Mouse (Mus musculus) heart, embryonic 14.5 days (tissue): Measurements from ENCODE around the gene Cnot3. TPM values are rescaled to one million over a fixed set of nuclear protein-coding genes. Genes with fewer than 3 reads are reported as not detected.

Experiments
- ATAC-seq: fragments of 200-750 bp; cut with Nextera tagmentation; 2 replicates; pipeline ENCODE4 v1.8.0; 2017; ENCODE audit warnings: low read depth, moderate TSS enrichment; ENCODE audit not compliant: insufficient number of reproducible peaks, insufficient read depth, low FRiP score
- H3K27ac ChIP-seq, 2 experiments: fragments of 200-500 bp in 1 of 2; fragments of 300-500 bp in 1 of 2; sonication (generic) in 1 of 2; replicated peaks in 1 of 2; 2 replicates each; pipeline ENCODE4 v1.5.1; 2012 to 2014; ENCODE audit warnings: low read depth in 2 of 2, low read length in 2 of 2, control low read depth in 1 of 2, mild to moderate bottlenecking in 1 of 2, mixed read lengths in 1 of 2; ENCODE audit not compliant: control insufficient read depth in 1 of 2, insufficient read depth in 1 of 2
- H3K27me3 ChIP-seq: fragments of 300-500 bp; sonication (generic); 2 replicates; pipeline ENCODE4 v1.6.1; 2014; ENCODE audit warnings: mild to moderate bottlenecking, low read length, control low read depth; ENCODE audit not compliant: control insufficient read depth, insufficient read depth
- H3K36me3 ChIP-seq: fragments of 300-500 bp; sonication (generic); 2 replicates; pipeline ENCODE4 v1.6.1; 2014; ENCODE audit warnings: mild to moderate bottlenecking, control low read depth, low read length, mixed read lengths; ENCODE audit not compliant: control insufficient read depth, insufficient read depth
- H3K4me1 ChIP-seq, 2 experiments: fragments of 200-500 bp in 1 of 2; fragments of 300-500 bp in 1 of 2; sonication (generic) in 1 of 2; 2 replicates each; pipeline ENCODE4 v1.6.1; 2012 to 2014; ENCODE audit warnings: low read length in 2 of 2, control low read depth in 1 of 2, mixed read lengths in 1 of 2; ENCODE audit not compliant: control insufficient read depth in 2 of 2, insufficient read depth in 2 of 2
- H3K4me2 ChIP-seq: fragments of 300-500 bp; sonication (generic); 2 replicates; pipeline ENCODE4 v1.6.1; 2014; ENCODE audit warnings: mild to moderate bottlenecking, low read length
- H3K4me3 ChIP-seq, 2 experiments: fragments of 200-500 bp in 1 of 2; fragments of 300-500 bp in 1 of 2; sonication (generic) in 1 of 2; 2 replicates each; pipeline ENCODE4 v1.5.1; 2012 to 2014; ENCODE audit warnings: low read length in 2 of 2, mild to moderate bottlenecking in 2 of 2, control low read depth in 1 of 2, low read depth in 1 of 2, moderate library complexity in 1 of 2; ENCODE audit not compliant: control insufficient read depth in 1 of 2, insufficient read depth in 1 of 2
- H3K9ac ChIP-seq: fragments of 300-500 bp; sonication (generic); 2 replicates; pipeline ENCODE4 v1.6.1; 2014; ENCODE audit warnings: mild to moderate bottlenecking, low read length
- H3K9me3 ChIP-seq: fragments of 300-500 bp; sonication (generic); 2 replicates; pipeline ENCODE4 v1.6.1; 2016; ENCODE audit warnings: low read length, control low read depth; ENCODE audit not compliant: control insufficient read depth
- WGBS: fragments of 180-500 bp; shearing (Covaris S2); extraction: QIAGEN DNeasy Blood & Tissue Kit; methylation state at CpG from one replicate; pipeline ENCODE4 v1.1.7; 2014; 5-methylcytosine and 5-hydroxymethylcytosine counted together
- polyA plus RNA-seq: library from polyadenylated mRNA; unstranded; fragments of >200 nt; fragmentation: Nextera tagmentation; extraction: Ambion mirVana; gene quantifications from 2 replicates; pipeline ENCODE4 v1.2.1, GENCODE M21; 2014

The Cnot3 gene
- polyA plus RNA-seq, 1 experiment from 2014 or later, result 30.4 TPM

GRCm38 (mm10) chr7:3629543-3630477, 15.3 kb upstream of the Cnot3 start, which contains the start of the genes Tfpt and Prpf31:
Gene Tfpt (minus strand): TSS chr7:3629929.
Gene Prpf31 (plus strand): TSS chr7:3629985.
- Histone ChIP-seq H3K4me3 (peak within 1 kb of the TSS; percentile 73 to 100), H3K4me1 (peaks cover 10 to 18% of the 10 kb centered on the region in 2 experiments), H3K9me3 (no peaks in the 10 kb centered on the region), H3K9ac (peak within 1 kb of the TSS; percentile 75), H3K36me3 (peaks cover 47% of the 10 kb centered on the region), H3K27ac (peak within 1 kb of the TSS; percentile 76 to 98; a peak in 3 of 4 replicates), H3K4me2 (peak within 1 kb of the TSS; percentile 97), H3K27me3 (no peaks in the 10 kb centered on the region)
- WGBS, result under 1% methylated on average over 47 of the region's 47 CpGs
- peak; percentile 78 for ATAC-seq

GRCm38 (mm10) chr7:3630478-3630815, 14.6 kb upstream of the Cnot3 start:
- Histone ChIP-seq H3K4me3 (peak overlapping the region; percentile 73 to 100), H3K4me1 (peaks cover 10 to 18% of the 10 kb centered on the region in 2 experiments), H3K9ac (peak overlapping the region; percentile 75), H3K27me3 (no peaks in the 10 kb centered on the region), H3K27ac (no peak overlapping the region), H3K36me3 (peaks cover 47% of the 10 kb centered on the region), H3K4me2 (peak overlapping the region; percentile 97), H3K9me3 (no peaks in the 10 kb centered on the region)
- 59% methylated on average over 3 of the region's 3 CpGs for WGBS
- no peak for ATAC-seq

GRCm38 (mm10) chr7:3643412-3643811, 1.7 kb upstream of the Cnot3 start:
- Histone ChIP-seq H3K4me1 (peaks cover 12 to 24% of the 10 kb centered on the region in 2 experiments), H3K27ac (no peak overlapping the region), H3K27me3 (no peaks in the 10 kb centered on the region), H3K36me3 (peaks cover 33% of the 10 kb centered on the region), H3K4me2 (no peak overlapping the region), H3K9me3 (no peaks in the 10 kb centered on the region), H3K4me3 (no peak overlapping the region), H3K9ac (no peak overlapping the region)
- whole genome bisulfite sequencing, result 66% methylated on average over 5 of the region's 5 CpGs
- no peak for ATAC-seq

DNA sequence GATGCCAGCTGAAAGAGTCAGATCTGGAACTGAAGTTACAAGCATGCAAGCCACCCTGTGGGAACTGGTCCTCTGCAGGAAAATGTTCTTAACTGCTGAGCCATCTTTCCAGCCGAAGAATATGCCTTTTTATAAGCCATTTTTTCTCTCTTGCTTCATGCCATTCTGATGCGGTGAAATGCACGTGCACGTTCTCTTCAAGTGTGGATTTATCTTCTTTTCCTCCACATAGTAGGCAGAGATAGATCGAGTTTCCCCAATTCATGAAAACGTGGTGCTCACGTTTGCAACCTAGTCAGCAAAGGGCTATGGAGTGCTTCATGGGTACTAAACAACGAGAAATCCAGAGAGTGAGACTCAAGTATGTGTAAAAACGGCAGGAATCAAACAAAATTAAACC, 1.2 kb upstream of the Cnot3 start:
- 22% methylated on average over 9 of the region's 9 CpGs for WGBS
- Histone ChIP-seq H3K4me3 (peak overlapping the region in 1 of 2 experiments; percentile 35; a peak in 2 of 4 replicates), H3K4me2 (peak overlapping the region; percentile 58), H3K27me3 (no peaks in the 10 kb centered on the region), H3K36me3 (peaks cover 33% of the 10 kb centered on the region), H3K9me3 (no peaks in the 10 kb centered on the region), H3K27ac (no peak overlapping the region), H3K4me1 (peaks cover 12 to 24% of the 10 kb centered on the region in 2 experiments), H3K9ac (no peak overlapping the region)
- no peak for ATAC-seq

DNA sequence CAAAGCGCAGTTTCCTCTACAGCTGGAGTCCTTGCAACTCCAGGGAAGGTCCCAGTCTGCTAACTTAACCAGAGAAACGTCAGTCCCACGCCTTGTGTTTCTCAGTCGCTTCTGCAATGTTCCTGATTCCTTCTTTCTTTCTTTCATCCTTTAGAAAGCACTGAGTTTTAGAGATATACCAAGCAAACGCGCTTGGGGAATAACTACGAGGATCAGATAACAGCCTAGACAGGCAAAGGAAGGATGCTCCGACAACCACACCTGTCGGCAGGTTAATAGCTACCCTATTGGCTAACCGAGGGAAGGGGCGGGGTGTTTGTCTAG, 758 bp upstream of the Cnot3 start:
- Histone ChIP-seq H3K4me2 (peak overlapping the region; percentile 58), H3K27me3 (no peaks in the 10 kb centered on the region), H3K27ac (peak overlapping the region; percentile 9 to 53; a peak in 1 of 4 replicates), H3K9me3 (no peaks in the 10 kb centered on the region), H3K36me3 (peaks cover 31% of the 10 kb centered on the region), H3K4me3 (peak overlapping the region; percentile 35), H3K4me1 (peaks cover 12 to 24% of the 10 kb centered on the region in 2 experiments), H3K9ac (no peak overlapping the region)
- WGBS, result 2% methylated on average over 11 of the region's 11 CpGs
- ATAC-seq, result no peak

GRCm38 (mm10) chr7:3645488-3646025, 489 bp downstream of the Cnot3 start:
- ATAC-seq, result no peak
- WGBS, result 0% methylated on average over 40 of the region's 58 CpGs
- Histone ChIP-seq H3K36me3 (peaks cover 27% of the 10 kb centered on the region), H3K4me2 (peak overlapping the region; percentile 80), H3K4me1 (peaks cover 12 to 24% of the 10 kb centered on the region in 2 experiments), H3K9me3 (no peaks in the 10 kb centered on the region), H3K27me3 (no peaks in the 10 kb centered on the region), H3K9ac (peak overlapping the region; percentile 98), H3K27ac (peak overlapping the region; percentile 97 to 98), H3K4me3 (peak overlapping the region; percentile 90 to 93)

- peak overlapping the region; percentile 80 for H3K4me2 ChIP-seq
- H3K27me3 ChIP-seq, result no peaks in the 10 kb centered on the region
- peak overlapping the region; percentile 98 for H3K9ac ChIP-seq
- H3K36me3 ChIP-seq, result peaks cover 27% of the 10 kb centered on the region
- H3K27ac ChIP-seq, result no peak overlapping the region; a peak in 1 of 4 replicates
- peak overlapping the region; percentile 90 to 93 for H3K4me3 ChIP-seq
- no peak for ATAC-seq
- 6% methylated on average over 9 of the region's 9 CpGs for WGBS
- peaks cover 12 to 24% of the 10 kb centered on the region in 2 experiments for H3K4me1 ChIP-seq
- H3K9me3 ChIP-seq, result no peaks in the 10 kb centered on the region
These were observed 1.1 kb downstream of the Cnot3 start for GRCm38 (mm10) chr7:3646188-3646587.
